Mouse (Mus musculus) G1E (cell line): ENCODE measurements around the gene Acd. TPM values are rescaled to one million over a fixed set of nuclear protein-coding genes. Genes with fewer than 3 reads are reported as not detected.

Experiments used
- ATAC-seq: 2 replicates; pipeline ENCODE4 v1.8.0; 2016; ENCODE audit warnings: mild to moderate bottlenecking; ENCODE audit not compliant: insufficient number of reproducible peaks, poor library complexity, low FRiP score, severe bottlenecking; ENCODE audit errors: extremely low read depth
- DNase-seq: peaks from one replicate; pipeline ENCODE4 v3.0.0; 2012; ENCODE audit warnings: low spot score
- H3K27me3 ChIP-seq: 2 replicates; pipeline ENCODE4 v1.6.1; 2012; ENCODE audit warnings: mild to moderate bottlenecking, low read length, inconsistent platforms; ENCODE audit not compliant: insufficient read depth
- H3K36me3 ChIP-seq: replicated peaks from 2 replicates; pipeline ENCODE3; 2012; ENCODE audit warnings: mild to moderate bottlenecking, inconsistent platforms
- H3K4me1 ChIP-seq: 2 replicates; pipeline ENCODE4 v1.6.1; 2012; ENCODE audit warnings: low read depth, low read length, inconsistent platforms, mixed read lengths; ENCODE audit not compliant: insufficient read depth
- H3K4me3 ChIP-seq: 2 replicates; pipeline ENCODE4 v1.5.1; 2012; ENCODE audit warnings: low read depth, mild to moderate bottlenecking, inconsistent platforms, low read length, moderate library complexity, mixed read lengths
- H3K9me3 ChIP-seq: replicated peaks from 2 replicates; pipeline ENCODE4 v1.6.1; 2012; ENCODE audit warnings: inconsistent platforms
- CTCF ChIP-seq: IDR thresholded peaks from 2 replicates; pipeline ENCODE4 v1.5.1; 2012; ENCODE audit warnings: low read depth, low read length, inconsistent platforms, mixed read lengths
- GATA1 ChIP-seq: IDR thresholded peaks from 2 replicates; pipeline ENCODE4 v1.6.1; 2012; ENCODE audit warnings: borderline replicate concordance, low read length, inconsistent platforms, mixed read lengths
- GATA2 ChIP-seq: IDR thresholded peaks from 2 replicates; pipeline ENCODE4 v1.6.1; 2012; ENCODE audit warnings: low read depth, low read length, inconsistent platforms, borderline replicate concordance
- POLR2AphosphoS5 ChIP-seq: IDR thresholded peaks from 2 replicates; pipeline ENCODE4 v1.6.1; 2012; ENCODE audit warnings: low read depth, low read length, inconsistent platforms; ENCODE audit not compliant: insufficient replicate concordance
- TAL1 ChIP-seq: conservative IDR thresholded peaks from 2 replicates; pipeline ENCODE4 v1.6.1; 2012; ENCODE audit warnings: low read depth, low read length, inconsistent platforms, mixed read lengths
- polyA plus RNA-seq: library from polyadenylated mRNA; stranded (reverse); fragments of >175 nt; gene quantifications from 2 replicates; pipeline ENCODE4 v1.2.3, GENCODE M21; 2012
- total RNA-seq, 2 experiments: library from RNA; stranded (forward) in 1 of 2; stranded (reverse) in 1 of 2; fragments of 200-1000 nt in 1 of 2; fragments of >200 nt in 1 of 2; fragmentation: Nextera tagmentation in 1 of 2; gene quantifications; 2 replicates each; pipeline ENCODE4 v1.2.3; 2014 to 2017

The Acd gene
- total and polyA plus RNA-seq, 3 experiments = 28.7 to 65.6 (median 44.1) TPM

DNA sequence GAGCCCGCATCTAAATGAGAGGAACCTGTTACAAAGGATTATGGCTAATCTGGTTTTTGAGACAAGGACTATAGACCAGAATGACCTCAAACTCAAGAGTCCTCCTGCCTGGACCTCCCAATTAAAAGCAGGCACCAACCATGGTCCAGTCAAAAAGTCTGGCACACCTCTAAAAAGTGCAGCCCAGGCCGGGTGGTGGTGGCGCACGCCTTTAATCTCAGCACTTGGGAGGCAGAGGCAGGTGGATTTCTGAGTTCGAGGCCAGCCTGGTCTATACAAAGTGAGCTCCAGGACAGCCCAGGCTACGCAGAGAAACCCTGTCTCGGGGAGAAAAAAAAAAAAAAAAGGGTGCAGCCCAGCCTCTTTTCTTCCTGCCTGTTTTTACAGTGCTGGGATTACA lies 15.6 kb downstream of the Acd start:
- H3K9me3 ChIP-seq = no peaks in the 10 kb centered on the region
- H3K4me3 ChIP-seq = no peak overlapping the region
- H3K4me1 ChIP-seq = peaks cover 7% of the 10 kb centered on the region
- peaks cover 14% of the 10 kb centered on the region; the same call in 1 of the 2 replicates for H3K27me3 ChIP-seq
- TF ChIP-seq GATA1 = no peak
- ATAC-seq (no peak), DNase-seq (no peak)
- H3K36me3 ChIP-seq = peaks cover 59% of the 10 kb centered on the region

DNA sequence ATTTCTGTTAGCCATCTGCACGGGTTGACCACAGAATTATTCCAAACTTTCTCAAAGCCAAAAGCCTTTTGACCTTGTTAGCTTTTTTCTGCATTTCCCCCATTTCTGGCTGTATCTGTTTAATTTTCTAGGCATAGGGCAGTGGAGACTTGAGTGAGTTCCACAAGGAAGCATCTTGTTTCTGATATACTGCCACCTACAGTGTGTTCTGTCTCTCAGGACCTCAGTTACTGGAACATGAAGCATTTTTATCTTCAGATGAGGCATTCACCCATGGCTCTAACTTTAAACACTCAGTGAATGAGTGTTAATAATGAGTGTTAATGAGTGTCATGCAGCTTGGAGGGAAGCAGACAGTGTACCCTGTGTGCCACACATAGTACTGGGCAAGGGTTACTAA lies 23.0 kb downstream of the Acd start:
- no peak for ATAC-seq
- Histone ChIP-seq H3K9me3 (no peaks in the 10 kb centered on the region), H3K4me1 (no peaks in the 10 kb centered on the region), H3K4me3 (no peak overlapping the region), H3K27me3 (no peaks in the 10 kb centered on the region), H3K36me3 (peaks cover 92% of the 10 kb centered on the region)
- TF ChIP-seq CTCF = no peak
- TF ChIP-seq GATA2 = no peak
- TF ChIP-seq TAL1 = no peak
- no peak for TF ChIP-seq POLR2AphosphoS5
- TF ChIP-seq GATA1 = no peak
- DNase-seq = no peak

DNA sequence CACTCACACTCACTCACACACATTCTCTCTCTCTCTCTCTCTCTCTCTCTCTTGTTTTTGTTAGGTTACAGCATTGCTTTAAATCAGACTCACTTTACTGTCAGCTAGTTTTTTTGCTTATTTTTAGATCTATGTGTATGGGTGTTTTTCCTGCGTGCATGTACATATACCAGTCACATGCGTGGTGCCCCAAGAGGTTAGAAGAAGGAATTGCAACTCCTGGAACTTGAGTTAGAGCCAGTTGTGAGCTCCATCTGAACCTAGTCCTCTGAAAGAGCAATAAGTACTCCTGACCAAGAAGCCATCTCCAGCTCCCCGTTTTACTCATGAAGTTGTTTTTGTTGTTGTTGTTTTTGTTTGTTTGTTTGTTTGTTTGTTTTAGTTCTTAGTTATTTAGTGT lies 39.7 kb downstream of the Acd start:
- ATAC-seq = no peak
- TF ChIP-seq GATA1 (no peak), GATA2 (no peak), CTCF (peak; percentile 12; the same call in 1 of the 2 replicates)
- DNase-seq = no peak

DNA sequence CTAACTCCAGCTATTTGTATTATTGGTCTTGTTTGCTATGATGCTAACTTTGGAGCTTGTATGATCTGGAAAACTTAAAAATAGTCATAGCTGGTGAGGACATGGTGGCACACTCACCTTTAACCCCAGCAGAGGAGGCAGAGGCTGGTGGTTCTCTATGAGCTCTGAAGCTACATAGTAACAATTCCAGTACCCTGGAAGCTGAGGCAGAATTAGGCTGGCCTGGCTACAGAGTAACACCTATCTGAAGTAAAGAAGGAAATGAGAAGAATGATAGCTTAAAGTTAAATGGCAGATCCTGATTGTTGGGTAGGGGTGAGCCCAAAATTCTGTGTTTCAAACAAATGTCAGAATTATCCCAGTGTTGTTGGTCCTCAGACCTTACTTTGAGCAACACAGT lies 43.3 kb downstream of the Acd start:
- DNase-seq (no peak), ATAC-seq (no peak)
- Histone ChIP-seq H3K4me1 (no peaks in the 10 kb centered on the region), H3K4me3 (no peak overlapping the region), H3K36me3 (peaks cover 67% of the 10 kb centered on the region), H3K9me3 (no peaks in the 10 kb centered on the region), H3K27me3 (no peaks in the 10 kb centered on the region)
- no peak for TF ChIP-seq GATA2
- TF ChIP-seq POLR2AphosphoS5 = no peak
- no peak for TF ChIP-seq CTCF
- no peak for TF ChIP-seq TAL1
- no peak for TF ChIP-seq GATA1

More for the DNA sequence above, 39.7 kb downstream of the Acd start:
- Histone ChIP-seq H3K36me3 (peaks cover 66% of the 10 kb centered on the region), H3K4me3 (no peak overlapping the region), H3K27me3 (no peaks in the 10 kb centered on the region), H3K9me3 (no peaks in the 10 kb centered on the region), H3K4me1 (no peaks in the 10 kb centered on the region)

DNA sequence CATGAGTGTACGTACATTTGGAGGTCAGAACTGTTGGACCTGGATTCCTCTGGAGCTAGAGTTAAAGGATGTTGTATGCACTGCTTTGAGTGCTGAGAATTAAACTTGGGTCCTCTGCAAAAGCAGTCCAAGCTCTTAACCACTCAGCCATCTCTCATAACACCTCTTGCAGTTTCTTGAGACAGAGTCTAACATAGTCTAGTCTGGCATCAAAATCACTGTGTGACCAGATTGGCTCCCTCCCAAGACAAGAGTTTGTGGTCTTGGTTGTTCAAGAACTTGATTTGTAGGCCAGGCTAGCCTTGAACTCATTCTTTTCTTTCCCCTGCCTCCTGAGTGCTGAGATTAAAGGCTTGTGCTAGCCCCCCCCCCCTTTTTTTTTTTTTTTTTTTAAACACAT lies 52.0 kb downstream of the Acd start:
- Histone ChIP-seq H3K4me3 (no peak overlapping the region), H3K9me3 (no peaks in the 10 kb centered on the region), H3K36me3 (peaks cover 77% of the 10 kb centered on the region), H3K27me3 (no peaks in the 10 kb centered on the region), H3K4me1 (peaks cover 8% of the 10 kb centered on the region)
- no peak for DNase-seq
- TF ChIP-seq CTCF (no peak), POLR2AphosphoS5 (no peak), TAL1 (no peak), GATA1 (no peak), GATA2 (no peak)
- ATAC-seq = no peak

Other genes with a start within 250 kb of the Acd start
Only the 20 nearest of the 23 such genes appear.
- not detected in 2 replicates for gene Tppp3, start 229.6 kb downstream of the Acd start, total RNA-seq (2014; fragmentation: Nextera tagmentation)
- not detected in 2 replicates for gene Tppp3, start 229.6 kb downstream of the Acd start, total RNA-seq (2017)
- not detected in 2 replicates for gene Tppp3, start 229.6 kb downstream of the Acd start, polyA plus RNA-seq
- gene Zdhhc1, start 204.2 kb downstream of the Acd start, total RNA-seq (2014; fragmentation: Nextera tagmentation) = not detected in 2 replicates
- 0.16 and 0.29 TPM in 2 replicates for gene Zdhhc1, start 204.2 kb downstream of the Acd start, total RNA-seq (2017)
- gene Zdhhc1, start 204.2 kb downstream of the Acd start, polyA plus RNA-seq = 0.02 and 0.03 TPM in 2 replicates
- gene Hsd11b2, start 182.3 kb downstream of the Acd start, total RNA-seq (2014; fragmentation: Nextera tagmentation) = not detected in 2 replicates
- not detected in 2 replicates for gene Hsd11b2, start 182.3 kb downstream of the Acd start, total RNA-seq (2017)
- not detected in 2 replicates for gene Hsd11b2, start 182.3 kb downstream of the Acd start, polyA plus RNA-seq
- 151 and 178 TPM in 2 replicates for gene Atp6v0d1, start 135.1 kb downstream of the Acd start, total RNA-seq (2014; fragmentation: Nextera tagmentation)
- gene Atp6v0d1, start 135.1 kb downstream of the Acd start, total RNA-seq (2017) = 110 and 118 TPM in 2 replicates
- gene Atp6v0d1, start 135.1 kb downstream of the Acd start, polyA plus RNA-seq = 30.0 and 37.0 TPM in 2 replicates
- gene Ripor1, start 95.8 kb downstream of the Acd start, total RNA-seq (2014; fragmentation: Nextera tagmentation) = 179 and 221 TPM in 2 replicates
- gene Ripor1, start 95.8 kb downstream of the Acd start, total RNA-seq (2017) = 8.0 and 11.0 TPM in 2 replicates
- 141 and 150 TPM in 2 replicates for gene Ripor1, start 95.8 kb downstream of the Acd start, polyA plus RNA-seq
- gene Ctcf, start 64.5 kb downstream of the Acd start, total RNA-seq (2014; fragmentation: Nextera tagmentation) = 97.8 and 133 TPM in 2 replicates
- 62.3 and 78.9 TPM in 2 replicates for gene Ctcf, start 64.5 kb downstream of the Acd start, total RNA-seq (2017)
- gene Ctcf, start 64.5 kb downstream of the Acd start, polyA plus RNA-seq = 155 and 190 TPM in 2 replicates
- not detected in 2 replicates for gene Agrp, start 63.7 kb downstream of the Acd start, total RNA-seq (2014; fragmentation: Nextera tagmentation)
- not detected in 2 replicates for gene Agrp, start 63.7 kb downstream of the Acd start, total RNA-seq (2017)
- gene Agrp, start 63.7 kb downstream of the Acd start, polyA plus RNA-seq = 0.10 TPM in 1 of 2 replicates, not detected in the other
- gene Carmil2, start 14.8 kb downstream of the Acd start, total RNA-seq (2014; fragmentation: Nextera tagmentation) = 2.4 TPM in 1 of 2 replicates, not detected in the other
- gene Carmil2, start 14.8 kb downstream of the Acd start, total RNA-seq (2017) = 0.22 and 0.35 TPM in 2 replicates
- gene Carmil2, start 14.8 kb downstream of the Acd start, polyA plus RNA-seq = 0.59 and 0.89 TPM in 2 replicates
- 3.6 and 6.2 TPM in 2 replicates for gene Pard6a, start within 50 bp of the Acd start, total RNA-seq (2014; fragmentation: Nextera tagmentation)
- 18.5 and 19.6 TPM in 2 replicates for gene Pard6a, start within 50 bp of the Acd start, total RNA-seq (2017)
- gene Pard6a, start within 50 bp of the Acd start, polyA plus RNA-seq = 6.2 and 6.6 TPM in 2 replicates
- not detected in 2 replicates for gene 4933405L10Rik, start 6.6 kb upstream of the Acd start, total RNA-seq (2014; fragmentation: Nextera tagmentation)
- gene 4933405L10Rik, start 6.6 kb upstream of the Acd start, total RNA-seq (2017) = not detected in 2 replicates
- 0.05 and 0.13 TPM in 2 replicates for gene 4933405L10Rik, start 6.6 kb upstream of the Acd start, polyA plus RNA-seq
- 9.5 and 16.8 TPM in 2 replicates for gene Enkd1, start 7.1 kb upstream of the Acd start, total RNA-seq (2014; fragmentation: Nextera tagmentation)
- gene Enkd1, start 7.1 kb upstream of the Acd start, total RNA-seq (2017) = 10.5 and 13.6 TPM in 2 replicates
- 52.5 and 62.1 TPM in 2 replicates for gene Enkd1, start 7.1 kb upstream of the Acd start, polyA plus RNA-seq
- gene Gfod2, start 57.6 kb upstream of the Acd start, total RNA-seq (2014; fragmentation: Nextera tagmentation) = 0.92 and 4.4 TPM in 2 replicates
- 1.8 and 4.9 TPM in 2 replicates for gene Gfod2, start 57.6 kb upstream of the Acd start, total RNA-seq (2017)
- 2.6 and 3.0 TPM in 2 replicates for gene Gfod2, start 57.6 kb upstream of the Acd start, polyA plus RNA-seq
- 35.6 and 114 TPM in 2 replicates for gene Ranbp10, start 126.2 kb upstream of the Acd start, total RNA-seq (2014; fragmentation: Nextera tagmentation)
- gene Ranbp10, start 126.2 kb upstream of the Acd start, total RNA-seq (2017) = 12.5 and 14.3 TPM in 2 replicates
- gene Ranbp10, start 126.2 kb upstream of the Acd start, polyA plus RNA-seq = 22.1 and 29.3 TPM in 2 replicates
- gene Tsnaxip1, start 126.6 kb upstream of the Acd start, total RNA-seq (2014; fragmentation: Nextera tagmentation) = not detected in 2 replicates
- 0.06 and 0.16 TPM in 2 replicates for gene Tsnaxip1, start 126.6 kb upstream of the Acd start, total RNA-seq (2017)
- not detected in 2 replicates for gene Tsnaxip1, start 126.6 kb upstream of the Acd start, polyA plus RNA-seq
- gene Cenpt, start 152.2 kb upstream of the Acd start, total RNA-seq (2014; fragmentation: Nextera tagmentation) = 25.2 and 31.4 TPM in 2 replicates
- 14.4 and 14.6 TPM in 2 replicates for gene Cenpt, start 152.2 kb upstream of the Acd start, total RNA-seq (2017)
- 12.7 and 12.9 TPM in 2 replicates for gene Cenpt, start 152.2 kb upstream of the Acd start, polyA plus RNA-seq
- gene Thap11, start 154.0 kb upstream of the Acd start, total RNA-seq (2014; fragmentation: Nextera tagmentation) = 18.1 and 22.5 TPM in 2 replicates
- 35.8 and 42.5 TPM in 2 replicates for gene Thap11, start 154.0 kb upstream of the Acd start, total RNA-seq (2017)
- gene Thap11, start 154.0 kb upstream of the Acd start, polyA plus RNA-seq = 31.7 and 34.2 TPM in 2 replicates
- gene Nutf2, start 159.5 kb upstream of the Acd start, total RNA-seq (2014; fragmentation: Nextera tagmentation) = 378 and 465 TPM in 2 replicates
- 87.1 and 116 TPM in 2 replicates for gene Nutf2, start 159.5 kb upstream of the Acd start, total RNA-seq (2017)
- 284 and 322 TPM in 2 replicates for gene Nutf2, start 159.5 kb upstream of the Acd start, polyA plus RNA-seq
- gene Edc4, start 179.8 kb upstream of the Acd start, total RNA-seq (2014; fragmentation: Nextera tagmentation) = 32.7 and 53.4 TPM in 2 replicates
- gene Edc4, start 179.8 kb upstream of the Acd start, total RNA-seq (2017) = 39.7 and 43.0 TPM in 2 replicates
- gene Edc4, start 179.8 kb upstream of the Acd start, polyA plus RNA-seq = 27.4 and 29.7 TPM in 2 replicates
- not detected in 2 replicates for gene Nrn1l, start 192.5 kb upstream of the Acd start, total RNA-seq (2014; fragmentation: Nextera tagmentation)
- gene Nrn1l, start 192.5 kb upstream of the Acd start, total RNA-seq (2017) = 0.38 TPM in 1 of 2 replicates, not detected in the other
- 1.5 and 1.8 TPM in 2 replicates for gene Nrn1l, start 192.5 kb upstream of the Acd start, polyA plus RNA-seq
- 26.1 and 32.1 TPM in 2 replicates for gene Pskh1, start 199.3 kb upstream of the Acd start, total RNA-seq (2014; fragmentation: Nextera tagmentation)
- gene Pskh1, start 199.3 kb upstream of the Acd start, total RNA-seq (2017) = 21.3 and 22.7 TPM in 2 replicates
- gene Pskh1, start 199.3 kb upstream of the Acd start, polyA plus RNA-seq = 13.1 and 19.5 TPM in 2 replicates